Mouse (Mus musculus) brain, embryonic 14.5 days (tissue): ENCODE results near the gene Samd8.

Experiments used
- CTCF ChIP-seq: fragments of 200-500 bp; IDR thresholded peaks from 2 replicates; pipeline ENCODE4 v1.5.1; 2012; ENCODE audit warnings: inconsistent platforms, mild to moderate bottlenecking, moderate library complexity, borderline replicate concordance; ENCODE audit not compliant: insufficient read depth, insufficient read length; ENCODE audit errors: extremely low read depth
- POLR2A ChIP-seq: fragments of 200-500 bp; IDR thresholded peaks from 2 replicates; pipeline ENCODE4 v1.6.1; 2012; ENCODE audit warnings: mild to moderate bottlenecking, inconsistent platforms, borderline replicate concordance; ENCODE audit not compliant: poor library complexity, insufficient read depth, insufficient read length, severe bottlenecking; ENCODE audit errors: extremely low read depth

DNA sequence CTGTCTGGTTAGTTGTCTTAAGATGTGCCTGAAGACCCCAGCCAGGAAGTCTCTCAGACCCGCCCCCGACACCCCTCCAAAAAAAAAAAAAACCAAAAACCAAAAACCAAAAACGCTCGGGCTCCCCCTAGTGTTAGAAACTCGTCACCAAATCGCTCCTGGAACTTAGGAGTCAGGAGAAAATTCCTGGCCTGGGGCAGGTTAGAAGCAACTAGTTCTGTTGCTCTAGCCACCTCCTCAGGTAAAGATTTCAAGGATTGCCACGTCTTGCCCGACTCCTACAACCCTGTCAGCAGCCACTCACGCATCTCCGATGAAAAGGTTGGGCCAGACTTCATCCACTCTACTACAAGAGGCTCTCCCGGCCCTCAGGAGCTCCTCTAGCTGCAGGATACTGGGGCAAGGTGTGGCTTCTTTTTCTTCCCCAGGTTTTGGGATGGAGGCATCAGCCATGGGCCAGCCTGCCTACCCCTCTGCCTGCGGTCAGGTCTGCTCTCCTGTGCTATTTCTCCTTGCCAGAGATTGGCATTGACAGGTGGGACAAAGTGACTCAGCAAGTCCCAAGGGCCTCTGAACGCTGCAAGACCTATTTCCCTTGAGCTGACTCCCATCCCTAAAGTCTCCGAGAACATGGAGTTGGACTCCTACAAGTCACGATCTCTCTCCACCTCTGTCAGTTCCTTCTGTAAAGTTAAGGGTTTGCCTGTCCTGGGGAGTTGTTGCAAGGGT, 2.0 kb upstream of the Samd8 start:
- TF ChIP-seq POLR2A (no peak), CTCF (peak; percentile 53; the same call in 1 of the 2 replicates)
